Mouse (Mus musculus) limb, embryonic 14.5 days (tissue): Measurements from ENCODE around the gene Fam160a1. TPM values are rescaled to one million over a fixed set of nuclear protein-coding genes. Genes with fewer than 3 reads are reported as not detected.

Source experiments
- ATAC-seq: fragments of 200-750 bp; cut with Nextera tagmentation; 2 replicates; pipeline ENCODE4 v1.8.0; 2017; ENCODE audit warnings: low read depth, moderate number of reproducible peaks, moderate TSS enrichment; ENCODE audit not compliant: low FRiP score
- DNase-seq: peaks from one replicate; pipeline ENCODE4 v3.0.0-alpha.2; 2015; ENCODE audit warnings: low spot score
- H3K27ac ChIP-seq: fragments of 300-500 bp; sonication (generic); replicated peaks from 2 replicates; pipeline ENCODE4 v1.5.1; 2014; ENCODE audit warnings: low read depth, mild to moderate bottlenecking, low read length, moderate library complexity, mixed read lengths
- H3K27me3 ChIP-seq: fragments of 300-500 bp; sonication (generic); 2 replicates; pipeline ENCODE4 v1.6.1; 2014; ENCODE audit warnings: low read length, mixed read lengths; ENCODE audit not compliant: control insufficient read depth, insufficient read depth
- H3K36me3 ChIP-seq: fragments of 300-500 bp; sonication (generic); 2 replicates; pipeline ENCODE4 v1.6.1; 2014; ENCODE audit warnings: mild to moderate bottlenecking, low read length, moderate library complexity, mixed read lengths; ENCODE audit not compliant: control insufficient read depth, insufficient read depth
- H3K4me1 ChIP-seq: fragments of 300-500 bp; sonication (generic); 2 replicates; pipeline ENCODE4 v1.6.1; 2014; ENCODE audit warnings: antibody characterized with exemption, low read length, mixed read lengths; ENCODE audit not compliant: control insufficient read depth, insufficient read depth
- H3K4me2 ChIP-seq: fragments of 300-500 bp; sonication (generic); replicated peaks from 2 replicates; pipeline ENCODE4 v1.6.1; 2014; ENCODE audit warnings: low read depth, mild to moderate bottlenecking, low read length, moderate library complexity; ENCODE audit not compliant: severe bottlenecking
- H3K4me3 ChIP-seq: fragments of 300-500 bp; sonication (generic); replicated peaks from 2 replicates; pipeline ENCODE4 v1.5.1; 2014; ENCODE audit warnings: low read length
- H3K9ac ChIP-seq: fragments of 300-500 bp; sonication (generic); 2 replicates; pipeline ENCODE4 v1.6.1; 2014; ENCODE audit warnings: mild to moderate bottlenecking, low read depth, low read length, moderate library complexity; ENCODE audit not compliant: severe bottlenecking
- H3K9me3 ChIP-seq: fragments of 300-500 bp; sonication (generic); 2 replicates; pipeline ENCODE4 v1.6.1; 2016; ENCODE audit warnings: low read length; ENCODE audit not compliant: control insufficient read depth
- POLR2A ChIP-seq: fragments of 200-500 bp; IDR thresholded peaks from 2 replicates; pipeline ENCODE4 v1.8.0; 2012; ENCODE audit warnings: inconsistent platforms, mild to moderate bottlenecking, moderate library complexity, borderline replicate concordance; ENCODE audit not compliant: insufficient read depth, insufficient read length; ENCODE audit errors: extremely low read depth
- WGBS: fragments of 180-500 bp; shearing (Covaris S2); extraction: QIAGEN DNeasy Blood & Tissue Kit; methylation state at CpG from one replicate; pipeline ENCODE4 v1.1.7; 2014; 5-methylcytosine and 5-hydroxymethylcytosine counted together
- polyA plus RNA-seq, 2 experiments: library from polyadenylated mRNA; depleted of rRNA in 1 of 2; stranded (reverse) in 1 of 2; unstranded in 1 of 2; fragments of >200 nt; fragmentation: Nextera tagmentation in 1 of 2; extraction: Ambion mirVana in 1 of 2; gene quantifications; 2 replicates each; pipeline versions ENCODE4 v1.2.1 to v1.2.3; 2012 to 2014

Fam160a1 gene
- polyA plus RNA-seq, 2 experiments: 4.3 to 6.2 TPM

- Histone ChIP-seq H3K4me3 (no peak overlapping the region), H3K9ac (no peak overlapping the region), H3K27me3 (no peaks in the 10 kb centered on the region), H3K27ac (no peak overlapping the region), H3K4me1 (no peaks in the 10 kb centered on the region), H3K36me3 (no peaks in the 10 kb centered on the region), H3K9me3 (no peaks in the 10 kb centered on the region), H3K4me2 (no peak overlapping the region)
- DNase-seq (no peak), ATAC-seq (no peak)
- 62% methylated on average over 3 of the region's 3 CpGs for WGBS
- TF ChIP-seq POLR2A: no peak
These were observed 78.5 kb downstream of the Fam160a1 start for GRCm38 (mm10) chr3:85738591-85738990.

DNA sequence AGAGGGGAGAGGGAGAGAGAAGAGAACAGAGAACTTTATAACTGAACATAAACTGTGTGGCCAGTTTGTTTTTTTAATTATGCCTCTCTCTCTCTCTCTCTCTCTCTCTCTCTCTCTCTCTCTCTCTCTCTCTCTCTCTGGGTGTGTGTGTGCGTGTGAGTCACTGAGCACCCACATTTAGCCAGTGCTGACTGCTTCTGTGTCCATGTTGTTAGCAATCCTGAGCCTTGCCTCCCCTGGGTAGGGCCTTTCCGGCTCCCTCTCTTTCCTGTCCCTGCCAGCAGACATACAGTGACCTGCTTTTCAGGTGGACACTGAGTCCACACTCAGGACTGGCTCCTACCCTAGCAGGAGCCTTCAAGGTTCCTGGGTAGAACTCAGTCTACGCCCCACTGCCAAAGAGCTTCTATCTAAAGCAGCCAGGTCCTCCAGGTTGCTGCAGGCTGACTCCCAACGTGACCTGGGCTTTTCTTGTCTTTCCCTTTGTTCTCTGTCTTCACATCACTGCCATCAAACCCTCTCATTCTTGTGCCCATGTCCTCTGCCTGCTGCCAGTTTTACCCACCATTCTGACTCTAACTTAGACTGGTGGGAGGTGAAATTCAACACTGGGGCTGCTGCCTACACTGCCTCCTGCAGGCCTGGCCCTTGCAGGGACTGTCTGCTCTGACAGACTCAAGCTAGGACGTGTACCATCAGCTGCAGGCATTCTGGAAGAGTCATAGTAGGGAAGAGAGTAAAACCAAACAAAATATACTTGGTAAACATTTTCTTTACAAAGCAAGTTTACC is 83.0 kb downstream of the Fam160a1 start:
- WGBS: 76% methylated on average over 5 of the region's 5 CpGs
- no peaks in the 10 kb centered on the region for H3K9me3 ChIP-seq
- no peak overlapping the region for H3K27ac ChIP-seq
- DNase-seq (no peak), ATAC-seq (no peak)
- no peak overlapping the region for H3K4me3 ChIP-seq
- H3K27me3 ChIP-seq: no peaks in the 10 kb centered on the region
- TF ChIP-seq POLR2A: no peak
- H3K4me1 ChIP-seq: no peaks in the 10 kb centered on the region
- no peak overlapping the region for H3K4me2 ChIP-seq
- no peak overlapping the region for H3K9ac ChIP-seq
- H3K36me3 ChIP-seq: no peaks in the 10 kb centered on the region

DNA sequence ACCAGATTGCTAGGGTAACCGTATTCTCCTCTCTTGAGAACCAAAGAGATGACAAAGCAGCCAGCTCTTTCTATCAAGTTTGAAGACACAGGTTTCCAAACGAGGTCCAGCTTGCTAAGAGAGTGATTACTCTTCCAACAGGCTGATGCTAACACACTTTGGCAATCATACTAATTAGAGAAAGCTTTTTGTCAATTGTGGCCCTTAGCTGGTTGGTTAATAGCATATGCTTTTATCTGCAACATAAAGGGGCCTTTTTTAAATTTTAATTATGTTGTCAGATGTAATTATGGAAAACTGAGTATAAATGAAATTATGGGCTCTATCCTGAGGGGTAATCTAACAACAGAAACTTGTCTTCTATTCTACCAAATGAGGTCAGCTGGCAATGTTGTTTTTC is 89.9 kb downstream of the Fam160a1 start:
- Histone ChIP-seq H3K27me3 (no peaks in the 10 kb centered on the region), H3K4me3 (no peak overlapping the region), H3K9me3 (no peaks in the 10 kb centered on the region), H3K36me3 (no peaks in the 10 kb centered on the region), H3K9ac (no peak overlapping the region), H3K4me1 (no peaks in the 10 kb centered on the region), H3K4me2 (no peak overlapping the region), H3K27ac (no peak overlapping the region)
- WGBS: 42% methylated on average over 2 of the region's 2 CpGs
- ATAC-seq: no peak
- no peak for TF ChIP-seq POLR2A
- DNase-seq: no peak

DNA sequence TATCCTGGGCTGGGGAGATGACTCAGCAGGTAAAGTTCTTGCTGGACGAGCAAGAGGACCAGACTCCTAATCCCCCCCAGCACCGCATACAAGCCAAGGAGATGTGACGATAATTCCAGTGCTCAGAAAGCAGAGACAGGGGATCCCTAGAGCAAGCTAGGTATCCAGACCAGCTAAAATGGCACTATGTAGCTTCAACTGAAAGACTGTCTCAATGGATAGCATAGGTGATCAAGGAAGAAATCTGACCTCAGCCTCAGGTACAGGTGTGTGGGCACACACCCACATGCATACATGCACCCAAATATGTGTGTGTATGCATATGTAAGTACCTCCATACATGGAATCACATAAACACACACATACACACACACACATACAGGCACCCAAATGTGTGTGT is 91.1 kb downstream of the Fam160a1 start:
- TF ChIP-seq POLR2A: no peak
- Histone ChIP-seq H3K27ac (no peak overlapping the region), H3K36me3 (no peaks in the 10 kb centered on the region), H3K27me3 (no peaks in the 10 kb centered on the region), H3K9me3 (no peaks in the 10 kb centered on the region), H3K4me1 (no peaks in the 10 kb centered on the region), H3K9ac (no peak overlapping the region), H3K4me3 (no peak overlapping the region), H3K4me2 (no peak overlapping the region)
- DNase-seq: no peak
- ATAC-seq: no peak
- WGBS: 72% methylated on average over 3 of the region's 3 CpGs

- Histone ChIP-seq H3K9me3 (no peaks in the 10 kb centered on the region), H3K27me3 (no peaks in the 10 kb centered on the region), H3K9ac (no peak overlapping the region), H3K4me3 (no peak overlapping the region), H3K4me1 (no peaks in the 10 kb centered on the region), H3K27ac (no peak overlapping the region), H3K36me3 (no peaks in the 10 kb centered on the region), H3K4me2 (no peak overlapping the region)
- TF ChIP-seq POLR2A: no peak
- ATAC-seq: no peak
- 75% methylated on average over 2 of the region's 2 CpGs for WGBS
- no peak for DNase-seq
These were observed 92.0 kb downstream of the Fam160a1 start for GRCm38 (mm10) chr3:85725110-85725509.
